Mouse (Mus musculus) testis, adult 2 months (tissue): ENCODE measurements around the gene Ccnyl1. TPM values are rescaled to one million over a fixed set of nuclear protein-coding genes. Genes with fewer than 3 reads are reported as not detected.

ENCODE experiments used
- H3K27ac ChIP-seq: fragments of 200-500 bp; 2 replicates; pipeline ENCODE4 v1.5.1; 2012; ENCODE audit warnings: low read depth, low read length; ENCODE audit not compliant: control insufficient read depth, insufficient read depth
- H3K27me3 ChIP-seq: fragments of 200-500 bp; 2 replicates; pipeline ENCODE4 v1.6.1; 2012; ENCODE audit warnings: mild to moderate bottlenecking, low read length, moderate library complexity; ENCODE audit not compliant: control insufficient read depth, insufficient read depth
- H3K36me3 ChIP-seq: fragments of 200-500 bp; 2 replicates; pipeline ENCODE4 v1.6.1; 2012; ENCODE audit warnings: mild to moderate bottlenecking, low read length; ENCODE audit not compliant: control insufficient read depth, insufficient read depth
- H3K4me1 ChIP-seq: fragments of 200-500 bp; 2 replicates; pipeline ENCODE4 v1.6.1; 2012; ENCODE audit warnings: low read length; ENCODE audit not compliant: control insufficient read depth, insufficient read depth
- H3K4me3 ChIP-seq: fragments of 200-500 bp; 2 replicates; pipeline ENCODE4 v1.5.1; 2012; ENCODE audit warnings: low read depth, mild to moderate bottlenecking, low read length, moderate library complexity, mixed read lengths; ENCODE audit not compliant: control insufficient read depth
- CTCF ChIP-seq: fragments of 200-500 bp; IDR thresholded peaks from 2 replicates; pipeline ENCODE4 v1.5.1; 2012; ENCODE audit warnings: low read depth, mild to moderate bottlenecking, inconsistent platforms, low read length, moderate library complexity; ENCODE audit not compliant: control insufficient read depth, insufficient read depth, insufficient replicate concordance
- POLR2A ChIP-seq: fragments of 200-500 bp; IDR thresholded peaks from 2 replicates; pipeline ENCODE4 v1.6.1; 2012; ENCODE audit warnings: low read depth, mild to moderate bottlenecking, inconsistent platforms, low read length, moderate library complexity; ENCODE audit not compliant: control insufficient read depth
- polyA plus RNA-seq: library from polyadenylated mRNA; depleted of rRNA; stranded (reverse); fragments of >200 nt; gene quantifications from 2 replicates; pipeline ENCODE4 v1.2.3, GENCODE M21; 2012; rRNA removed

Ccnyl1 gene
- polyA plus RNA-seq, 1 experiment = 202 TPM

DNA sequence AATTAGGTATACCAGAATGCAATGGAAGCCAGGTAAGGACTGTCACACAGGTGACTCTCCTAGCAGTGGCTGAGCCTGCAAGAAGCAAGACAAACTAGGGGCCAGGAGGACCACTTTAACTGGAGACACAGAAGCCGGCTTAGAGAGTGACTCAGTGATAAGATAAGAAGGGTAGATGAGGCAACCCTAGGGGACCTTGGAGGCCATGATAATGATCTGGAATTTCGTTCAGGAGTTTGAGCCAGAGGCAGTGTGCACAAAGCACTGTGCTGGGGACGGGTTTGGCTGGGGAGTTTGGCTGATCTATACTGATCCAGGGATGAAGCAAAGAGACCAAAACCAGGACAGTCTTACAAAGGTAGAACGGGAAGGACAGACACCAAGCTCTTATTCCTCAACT, 71.4 kb downstream of the Ccnyl1 start:
- H3K27ac ChIP-seq = no peak overlapping the region
- H3K4me3 ChIP-seq = no peak overlapping the region
- TF ChIP-seq POLR2A = no peak
- no peak for TF ChIP-seq CTCF
- H3K36me3 ChIP-seq = no peaks in the 10 kb centered on the region
- no peaks in the 10 kb centered on the region for H3K4me1 ChIP-seq
- no peaks in the 10 kb centered on the region for H3K27me3 ChIP-seq

- Histone ChIP-seq H3K4me3 (no peak overlapping the region), H3K36me3 (no peaks in the 10 kb centered on the region), H3K27ac (no peak overlapping the region), H3K4me1 (no peaks in the 10 kb centered on the region), H3K27me3 (no peaks in the 10 kb centered on the region)
- no peak for TF ChIP-seq CTCF
- TF ChIP-seq POLR2A = no peak
Measured at GRCm38 (mm10) chr1:64770169-64770568, 79.9 kb downstream of the Ccnyl1 start.

GRCm38 (mm10) chr1:64773305-64773704, 83.0 kb downstream of the Ccnyl1 start:
- no peak overlapping the region for H3K4me3 ChIP-seq
- no peaks in the 10 kb centered on the region for H3K27me3 ChIP-seq
- H3K4me1 ChIP-seq = no peaks in the 10 kb centered on the region
- H3K27ac ChIP-seq = no peak overlapping the region
- H3K36me3 ChIP-seq = no peaks in the 10 kb centered on the region
- TF ChIP-seq CTCF = no peak
- TF ChIP-seq POLR2A = no peak

Other genes starting within 250 kb of the Ccnyl1 start
- 8.2 and 9.3 TPM in 2 replicates for gene Creb1, start 157.8 kb upstream of the Ccnyl1 start, polyA plus RNA-seq
- gene Mettl21a, start 73.2 kb upstream of the Ccnyl1 start, polyA plus RNA-seq = 3.1 and 4.4 TPM in 2 replicates
- 1.8 and 1.9 TPM in 2 replicates for gene Fzd5, start 47.3 kb downstream of the Ccnyl1 start, polyA plus RNA-seq